Mouse (Mus musculus) embryonic facial prominence, embryonic 14.5 days (tissue): ENCODE data around the gene Taldo1. TPM values are rescaled to one million over a fixed set of nuclear protein-coding genes. Genes with fewer than 3 reads are reported as not detected.
"Not testable (repeated sequence)": the region's sequence is repeated elsewhere in the genome, so short reads cannot be mapped to it uniquely, and the experiment has no call there.

Source experiments
- ATAC-seq: fragments of 200-750 bp; cut with Nextera tagmentation; 2 replicates; pipeline ENCODE4 v1.8.0; 2017; ENCODE audit warnings: low read depth, moderate number of reproducible peaks, moderate TSS enrichment
- DNase-seq: peaks from one replicate; pipeline ENCODE4 v3.0.0-alpha.2; 2015; ENCODE audit warnings: low spot score
- H3K27ac ChIP-seq: fragments of 300-500 bp; sonication (generic); replicated peaks from 2 replicates; pipeline ENCODE4 v1.5.1; 2014; ENCODE audit warnings: low read depth, mild to moderate bottlenecking, low read length, moderate library complexity
- H3K27me3 ChIP-seq: fragments of 300-500 bp; sonication (generic); replicated peaks from 2 replicates; pipeline ENCODE4 v1.6.1; 2014; ENCODE audit warnings: low read length; ENCODE audit not compliant: control insufficient read depth, insufficient read depth
- H3K36me3 ChIP-seq: fragments of 300-500 bp; sonication (generic); 2 replicates; pipeline ENCODE4 v1.6.1; 2014; ENCODE audit warnings: low read length, mixed read lengths; ENCODE audit not compliant: control insufficient read depth, insufficient read depth
- H3K4me1 ChIP-seq: fragments of 300-500 bp; sonication (generic); 2 replicates; pipeline ENCODE4 v1.6.1; 2014; ENCODE audit warnings: antibody characterized with exemption, low read length; ENCODE audit not compliant: control insufficient read depth, insufficient read depth
- H3K4me2 ChIP-seq: fragments of 300-500 bp; sonication (generic); 2 replicates; pipeline ENCODE4 v1.6.1; 2014; ENCODE audit warnings: low read depth, mild to moderate bottlenecking, low read length, moderate library complexity, mixed read lengths
- H3K4me3 ChIP-seq: fragments of 300-500 bp; sonication (generic); 2 replicates; pipeline ENCODE4 v1.5.1; 2014; ENCODE audit warnings: low read depth, mild to moderate bottlenecking, low read length
- H3K9ac ChIP-seq: fragments of 300-500 bp; sonication (generic); 2 replicates; pipeline ENCODE4 v1.6.1; 2014; ENCODE audit warnings: low read depth, mild to moderate bottlenecking, low read length, moderate library complexity, mixed read lengths
- H3K9me3 ChIP-seq: fragments of 300-500 bp; sonication (generic); 2 replicates; pipeline ENCODE4 v1.6.1; 2016; ENCODE audit warnings: low read length; ENCODE audit not compliant: control insufficient read depth
- WGBS: fragments of 180-500 bp; shearing (Covaris S2); extraction: QIAGEN DNeasy Blood & Tissue Kit; methylation state at CpG from one replicate; pipeline ENCODE4 v1.1.7; 2014; 5-methylcytosine and 5-hydroxymethylcytosine counted together
- polyA plus RNA-seq: library from polyadenylated mRNA; unstranded; fragments of >200 nt; fragmentation: Nextera tagmentation; extraction: Ambion mirVana; gene quantifications from 2 replicates; pipeline ENCODE4 v1.2.1, GENCODE M21; 2014

The Taldo1 gene
- polyA plus RNA-seq, 1 experiment from 2014 or later = 248 TPM

GRCm38 (mm10) chr7:141394158-141394557 lies 2.2 kb downstream of the Taldo1 start:
- H3K4me1 ChIP-seq = peaks cover 8% of the 10 kb centered on the region
- DNase-seq (no peak), ATAC-seq (no peak)
- H3K36me3 ChIP-seq = peaks cover 28% of the 10 kb centered on the region
- H3K9ac ChIP-seq = no peak overlapping the region
- no peak overlapping the region for H3K4me3 ChIP-seq
- H3K4me2 ChIP-seq = no peak overlapping the region
- H3K27ac ChIP-seq = no peak overlapping the region
- WGBS = 85% methylated on average over 7 of the region's 7 CpGs
- H3K27me3 ChIP-seq = no peaks in the 10 kb centered on the region
- H3K9me3 ChIP-seq = no peaks in the 10 kb centered on the region

- Histone ChIP-seq H3K9me3 (no peaks in the 10 kb centered on the region), H3K27me3 (no peaks in the 10 kb centered on the region), H3K4me3 (no peak overlapping the region), H3K9ac (no peak overlapping the region), H3K4me2 (no peak overlapping the region), H3K36me3 (peaks cover 33% of the 10 kb centered on the region), H3K27ac (no peak overlapping the region), H3K4me1 (peaks cover 8% of the 10 kb centered on the region)
- ATAC-seq = no peak
- WGBS = 11% methylated on average over 6 of the region's 6 CpGs
- peak; percentile 49 for DNase-seq
These were observed 2.8 kb downstream of the Taldo1 start for GRCm38 (mm10) chr7:141394771-141395170.

GRCm38 (mm10) chr7:141395348-141395747 lies 3.3 kb downstream of the Taldo1 start:
- no peak for DNase-seq

GRCm38 (mm10) chr7:141403305-141403704 lies 11.3 kb downstream of the Taldo1 start:
- Histone ChIP-seq H3K36me3 (peaks cover 53% of the 10 kb centered on the region), H3K27me3 (no peaks in the 10 kb centered on the region)

More at GRCm38 (mm10) chr7:141395348-141395747, 3.3 kb downstream of the Taldo1 start:
- no peak overlapping the region for H3K9ac ChIP-seq
- H3K9me3 ChIP-seq = no peaks in the 10 kb centered on the region
- WGBS = 61% methylated on average over 1 of the region's 1 CpGs
- H3K27ac ChIP-seq = no peak overlapping the region
- peaks cover 8% of the 10 kb centered on the region for H3K4me1 ChIP-seq
- H3K4me2 ChIP-seq = no peak overlapping the region
- H3K27me3 ChIP-seq = no peaks in the 10 kb centered on the region
- peaks cover 39% of the 10 kb centered on the region for H3K36me3 ChIP-seq
- no peak overlapping the region for H3K4me3 ChIP-seq
- no peak for ATAC-seq

GRCm38 (mm10) chr7:141405466-141405865 lies 13.5 kb downstream of the Taldo1 start:
- DNase-seq (no peak), ATAC-seq (no peak)
- H3K4me1 ChIP-seq = no peaks in the 10 kb centered on the region
- H3K27me3 ChIP-seq = no peaks in the 10 kb centered on the region
- no peak overlapping the region for H3K27ac ChIP-seq
- H3K9ac ChIP-seq = no peak overlapping the region
- WGBS = 80% methylated on average over 4 of the region's 4 CpGs
- H3K36me3 ChIP-seq = peaks cover 54% of the 10 kb centered on the region
- no peaks in the 10 kb centered on the region for H3K9me3 ChIP-seq
- no peak overlapping the region for H3K4me2 ChIP-seq
- H3K4me3 ChIP-seq = no peak overlapping the region

More at GRCm38 (mm10) chr7:141403305-141403704, 11.3 kb downstream of the Taldo1 start:
- no peak overlapping the region for H3K9ac ChIP-seq
- no peak overlapping the region for H3K4me3 ChIP-seq
- no peak overlapping the region for H3K27ac ChIP-seq
- ATAC-seq (peak; percentile 53; the same call in 1 of the 2 replicates), DNase-seq (peak; percentile 42)
- H3K4me1 ChIP-seq = no peaks in the 10 kb centered on the region
- H3K4me2 ChIP-seq = no peak overlapping the region
- 53% methylated on average over 5 of the region's 5 CpGs for WGBS
- no peaks in the 10 kb centered on the region for H3K9me3 ChIP-seq

GRCm38 (mm10) chr7:141407670-141408069 lies 15.7 kb downstream of the Taldo1 start:
- not testable (repeated sequence) for H3K27me3 ChIP-seq, DNase-seq, H3K9me3 ChIP-seq, H3K9ac ChIP-seq, ATAC-seq, H3K27ac ChIP-seq, H3K4me2 ChIP-seq, H3K4me3 ChIP-seq, H3K4me1 ChIP-seq
- peaks cover 45% of the 10 kb centered on the region for H3K36me3 ChIP-seq
- WGBS = 93% methylated on average over 6 of the region's 7 CpGs

GRCm38 (mm10) chr7:141408833-141409232 lies 16.8 kb downstream of the Taldo1 start:
- Histone ChIP-seq H3K27me3 (no peaks in the 10 kb centered on the region), H3K4me3 (no peak overlapping the region), H3K4me1 (no peaks in the 10 kb centered on the region), H3K36me3 (peaks cover 38% of the 10 kb centered on the region), H3K4me2 (no peak overlapping the region), H3K9me3 (no peaks in the 10 kb centered on the region), H3K27ac (no peak overlapping the region), H3K9ac (no peak overlapping the region)
- ATAC-seq (peak; percentile 78), DNase-seq (peak; percentile 85)
- WGBS = 9% methylated on average over 11 of the region's 11 CpGs

- H3K4me1 ChIP-seq = no peaks in the 10 kb centered on the region
- no peak overlapping the region for H3K4me2 ChIP-seq
- no peak overlapping the region for H3K4me3 ChIP-seq
- no peak overlapping the region for H3K9ac ChIP-seq
- 92% methylated on average over 8 of the region's 8 CpGs for WGBS
- ATAC-seq (no peak), DNase-seq (no peak)
- no peaks in the 10 kb centered on the region for H3K9me3 ChIP-seq
- no peak overlapping the region for H3K27ac ChIP-seq
- peaks cover 38% of the 10 kb centered on the region for H3K36me3 ChIP-seq
- no peaks in the 10 kb centered on the region for H3K27me3 ChIP-seq
These were observed 18.6 kb downstream of the Taldo1 start for GRCm38 (mm10) chr7:141410631-141411030.

GRCm38 (mm10) chr7:141411667-141412066 lies 19.7 kb downstream of the Taldo1 start:
- ATAC-seq = no peak
- no peak overlapping the region for H3K27ac ChIP-seq
- no peaks in the 10 kb centered on the region for H3K4me1 ChIP-seq
- 100% methylated on average over 1 of the region's 1 CpGs for WGBS
- DNase-seq = no peak
- H3K4me3 ChIP-seq = no peak overlapping the region
- H3K9me3 ChIP-seq = no peaks in the 10 kb centered on the region
- no peak overlapping the region for H3K4me2 ChIP-seq
- no peaks in the 10 kb centered on the region for H3K27me3 ChIP-seq
- H3K36me3 ChIP-seq = peaks cover 38% of the 10 kb centered on the region
- H3K9ac ChIP-seq = no peak overlapping the region
